Mouse (Mus musculus) adrenal gland (tissue): ENCODE measurements around the gene Rasl10a.

Experiments used
- intact Hi-C: fragments of 180-260 bp; cut with DNase I; formaldehyde crosslinking; loops from one replicate; pipeline ENCODE4 v1.15.1; 2025
- long read RNA-seq, 2 experiments: library from polyadenylated mRNA; unstranded; transcript quantifications; one replicate each; pipeline ENCODE4 v2.0.0; 2020; ENCODE audit warnings: borderline replicate concordance in 1 of 2; ENCODE audit not compliant: insufficient replicate concordance in 1 of 2

The Rasl10a gene
- long read RNA-seq, experiment 1, partial matches to known transcripts, result 1 of 1 reads
- long read RNA-seq, experiment 1, other reads (novel, unspliced or antisense), result 0 of 1 reads
- long read RNA-seq, experiment 2, partial matches to known transcripts, result 0 of 1 reads
- long read RNA-seq, experiment 2, other reads (novel, unspliced or antisense), result 0 of 1 reads

DNA sequence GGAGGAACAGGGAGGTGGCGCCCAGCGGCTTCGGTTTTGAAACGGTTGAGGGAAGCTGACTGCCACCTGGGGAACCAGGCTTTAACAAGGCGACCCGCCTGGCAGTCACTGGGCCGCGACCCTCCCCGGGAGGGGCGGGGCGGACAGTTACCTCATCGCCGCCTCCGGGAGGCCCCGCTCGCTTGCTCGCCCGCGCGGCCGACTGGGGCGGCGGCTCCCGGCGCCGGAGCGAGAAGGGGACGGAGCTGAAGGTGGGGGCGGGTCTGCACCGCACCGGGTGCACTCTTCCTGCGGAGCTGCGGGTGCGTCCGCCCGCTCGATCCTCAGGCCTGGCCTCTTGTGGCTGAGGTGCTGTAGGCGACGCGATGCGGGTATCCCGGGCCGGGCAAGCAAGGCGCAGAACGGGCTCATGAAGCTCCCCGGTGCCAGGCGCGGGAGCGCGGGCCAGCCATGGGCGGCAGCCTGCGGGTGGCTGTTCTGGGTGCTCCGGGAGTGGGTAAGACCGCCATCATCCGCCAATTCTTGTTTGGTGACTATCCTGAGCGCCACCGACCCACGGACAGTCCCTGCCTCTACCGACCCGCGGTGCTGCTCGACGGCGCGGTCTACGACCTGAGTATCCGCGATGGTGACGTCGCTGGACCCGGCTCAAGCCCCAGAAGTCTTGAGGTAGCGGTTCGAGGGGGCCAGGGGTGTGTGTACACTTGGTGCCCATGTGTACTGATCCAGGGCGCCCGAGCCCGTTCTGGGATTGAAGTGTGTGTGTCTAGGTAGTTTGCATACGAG, at the start of gene Rasl10a:
Gene Rasl10a, plus strand, starts transcription at position 273 of the 786 bp plus-strand sequence.
- intact Hi-C loops, result no loop called here

DNA sequence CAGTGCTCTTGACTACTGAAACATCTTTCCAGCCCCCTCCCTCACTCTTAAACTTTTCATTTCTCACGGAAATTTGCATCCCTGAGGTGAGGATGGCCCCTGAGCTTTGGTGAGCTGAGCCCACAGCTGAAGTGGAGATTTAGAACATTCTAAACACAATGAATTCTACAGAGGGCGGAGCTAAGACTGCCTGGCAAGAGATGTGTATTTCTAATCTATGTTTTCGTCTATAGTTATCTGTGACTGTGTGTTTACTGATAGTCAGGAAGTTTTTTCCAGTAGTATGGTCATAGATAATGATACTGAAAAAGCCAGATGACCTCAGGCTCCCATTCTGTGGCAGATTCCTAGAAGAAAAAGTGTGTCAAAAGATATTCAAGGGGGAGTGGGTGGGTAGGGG, 49.1 kb upstream of the Rasl10a start:
- intact Hi-C loops, result no loop called here

DNA sequence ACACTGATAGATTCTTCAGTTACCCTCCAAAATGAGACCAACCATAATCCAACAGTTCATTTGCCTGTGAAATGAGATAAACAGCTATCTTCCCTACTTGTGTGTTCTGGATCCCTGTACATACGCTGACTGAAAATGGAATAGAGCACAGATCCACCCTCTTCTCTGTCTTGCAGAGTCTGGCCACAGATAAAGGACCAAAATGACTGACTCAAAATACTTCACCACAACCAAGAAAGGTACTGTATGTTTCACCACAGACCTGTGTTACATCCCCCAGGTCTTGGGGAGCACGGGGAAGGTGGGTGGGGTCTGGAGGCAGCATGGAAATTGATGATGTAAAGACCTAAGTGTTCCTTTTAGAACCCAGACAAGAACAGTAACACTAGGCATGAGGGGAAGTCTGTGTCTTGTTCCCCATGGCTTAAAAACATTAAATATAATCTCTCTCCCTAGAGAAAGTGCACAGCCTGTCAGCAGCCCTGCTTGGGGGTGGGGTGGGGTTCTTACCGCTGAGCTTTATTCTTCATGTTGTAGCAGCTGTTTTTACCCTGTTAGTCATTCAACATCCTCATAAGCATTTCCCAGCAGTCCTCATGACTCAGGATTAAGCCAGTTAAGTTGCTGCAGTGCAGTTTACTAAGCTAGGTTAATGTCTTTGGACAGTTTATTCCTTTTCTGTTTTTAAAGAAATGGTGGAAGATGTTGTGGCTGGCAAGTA, 48.4 kb upstream of the Rasl10a start:
- intact Hi-C loops, result no loop called here

DNA sequence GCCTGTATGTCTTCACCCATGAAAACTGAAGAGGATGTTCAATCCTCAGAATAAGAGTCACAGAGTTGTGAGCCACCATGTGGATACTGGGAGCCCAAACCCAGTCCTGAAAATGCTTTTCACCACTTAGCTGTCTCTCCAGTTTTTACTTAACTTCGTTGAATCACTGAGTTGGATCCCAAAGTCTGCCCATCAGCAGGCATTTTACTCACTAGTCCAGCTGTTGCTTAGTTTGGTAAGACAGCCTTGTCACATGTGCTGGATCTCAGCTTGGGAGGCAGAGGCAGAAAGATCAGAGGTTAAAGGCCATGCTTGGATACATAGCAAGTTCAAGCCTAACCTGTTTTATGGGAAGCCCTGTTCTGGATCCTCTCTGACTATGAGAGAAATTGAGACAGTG, 47.7 kb upstream of the Rasl10a start:
- intact Hi-C loops, result no loop called here

DNA sequence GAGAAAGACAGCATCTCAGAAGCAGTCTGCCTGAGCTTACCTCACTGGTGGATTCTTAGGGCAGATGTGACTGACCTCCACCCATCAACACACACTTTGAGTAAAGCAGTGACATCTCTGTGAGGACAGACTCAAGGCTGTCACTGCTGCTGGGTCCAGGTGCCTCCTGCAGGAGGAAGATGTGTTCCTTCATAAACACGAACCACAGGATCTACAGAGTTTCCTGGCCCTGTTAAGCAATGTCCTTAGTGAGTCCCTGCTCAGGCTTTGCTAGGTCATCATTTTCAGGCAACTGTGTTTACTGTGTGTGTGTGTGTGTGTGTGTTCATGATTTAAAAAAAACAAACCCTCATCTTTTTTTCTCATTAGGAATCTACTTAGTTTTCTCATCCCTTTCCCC, 46.4 kb upstream of the Rasl10a start:
- intact Hi-C loops, result no loop called here

DNA sequence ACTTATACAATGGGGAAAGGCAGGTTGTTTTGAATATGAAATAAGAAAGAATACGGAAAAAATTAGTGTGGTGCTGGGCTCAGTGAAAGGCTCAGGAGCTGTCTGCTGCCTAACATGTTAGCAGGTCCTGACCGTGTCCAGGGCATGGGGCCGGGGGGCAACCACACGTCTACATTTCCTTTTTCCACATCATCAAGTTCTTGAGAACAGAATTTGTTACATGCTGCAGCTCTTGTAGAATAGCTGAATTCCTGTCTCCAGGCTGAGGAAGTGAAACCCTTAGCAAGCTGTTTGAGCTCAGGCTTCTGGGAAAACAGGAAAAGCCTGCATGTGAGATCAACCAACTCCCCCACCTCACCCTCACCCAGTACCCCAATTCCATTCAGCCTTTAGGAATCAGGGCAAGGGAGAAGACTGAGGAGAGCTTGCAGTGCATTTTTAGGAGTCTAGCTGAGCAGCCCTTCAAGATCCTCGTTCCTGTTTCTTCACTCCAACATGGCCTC, 45.7 kb upstream of the Rasl10a start:
- intact Hi-C loops, result no loop called here

DNA sequence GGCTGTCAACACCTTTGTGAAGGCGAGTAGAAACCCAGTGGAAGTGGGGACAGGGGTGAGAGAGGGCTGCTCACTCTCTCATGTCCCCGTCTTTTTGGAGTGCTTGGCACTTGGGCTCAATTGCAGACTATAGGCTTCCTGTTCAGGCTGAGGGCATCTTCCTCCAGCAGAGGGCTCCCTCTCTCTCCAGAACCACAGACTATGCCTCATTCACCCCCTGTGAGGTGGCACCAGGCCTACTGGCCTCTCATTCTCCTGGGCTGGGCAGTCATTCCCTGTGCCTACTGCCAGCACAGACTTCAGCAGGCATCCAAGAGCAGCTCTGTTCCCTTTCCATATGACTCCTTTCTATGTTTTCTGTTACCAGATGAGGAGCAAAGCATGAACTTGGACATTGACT, 42.2 kb upstream of the Rasl10a start:
- intact Hi-C loops, result loop anchor here (2.0 kb wide), 1 partner anchor 49 kb away; the partner anchor contains the start of gene Gas2l1

DNA sequence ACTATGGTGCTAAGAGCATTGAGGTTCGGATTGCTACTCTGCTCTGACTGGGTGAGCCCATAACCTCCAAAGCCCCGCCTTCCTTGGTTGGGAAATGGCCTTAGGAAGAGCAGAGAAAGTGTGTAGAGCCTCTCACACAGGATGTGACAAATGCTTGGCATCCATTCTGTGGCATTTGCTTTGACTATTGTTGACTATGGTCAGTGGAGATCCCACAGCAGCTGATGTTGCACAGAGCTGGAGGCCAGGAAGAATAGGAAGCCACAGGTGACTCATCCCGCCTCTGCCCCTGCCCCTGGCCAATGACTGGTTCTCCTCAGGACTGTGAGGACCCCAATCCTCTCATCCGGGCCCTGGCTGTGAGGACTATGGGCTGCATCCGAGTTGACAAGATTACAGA, 41.6 kb upstream of the Rasl10a start:
- intact Hi-C loops, result no loop called here

DNA sequence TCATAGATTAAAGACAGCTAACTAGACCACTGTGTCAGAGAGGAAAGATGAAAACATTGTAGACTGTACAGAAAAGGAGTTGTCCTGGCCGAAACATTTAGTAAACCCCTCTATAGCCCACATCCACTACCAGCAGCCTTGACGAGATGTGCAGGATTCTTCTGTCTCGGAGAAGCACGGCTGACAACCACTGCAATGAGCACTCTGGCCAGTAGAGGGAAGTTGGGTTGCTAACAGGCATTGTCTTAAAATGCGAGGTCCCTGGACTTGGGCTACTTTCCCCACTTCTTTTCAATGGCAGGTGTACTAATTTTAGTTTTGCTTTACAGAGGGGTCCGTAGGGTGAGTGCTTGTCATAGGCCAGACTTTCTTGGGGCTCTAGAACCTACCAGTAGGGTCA, 40.4 kb upstream of the Rasl10a start:
- intact Hi-C loops, result no loop called here

DNA sequence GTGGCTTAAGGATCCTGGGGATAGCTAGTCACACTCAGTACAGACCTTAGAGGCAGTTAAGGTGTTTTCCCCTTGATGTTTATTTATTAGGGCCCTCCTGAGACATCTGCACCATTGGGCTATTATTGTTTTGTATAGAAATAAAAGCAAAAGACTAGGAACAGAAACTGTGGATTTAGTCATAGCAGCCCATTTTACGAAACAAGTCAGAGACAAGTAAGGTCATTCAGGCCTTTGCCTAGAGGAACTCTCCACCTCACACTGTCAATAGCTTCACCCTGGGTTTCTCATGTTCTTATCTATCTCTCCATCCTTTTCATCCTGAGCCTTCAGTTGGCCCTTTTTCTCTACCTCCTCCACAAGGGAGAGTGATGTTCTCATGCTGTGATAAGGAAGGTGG, 32.8 kb upstream of the Rasl10a start:
- intact Hi-C loops, result no loop called here

DNA sequence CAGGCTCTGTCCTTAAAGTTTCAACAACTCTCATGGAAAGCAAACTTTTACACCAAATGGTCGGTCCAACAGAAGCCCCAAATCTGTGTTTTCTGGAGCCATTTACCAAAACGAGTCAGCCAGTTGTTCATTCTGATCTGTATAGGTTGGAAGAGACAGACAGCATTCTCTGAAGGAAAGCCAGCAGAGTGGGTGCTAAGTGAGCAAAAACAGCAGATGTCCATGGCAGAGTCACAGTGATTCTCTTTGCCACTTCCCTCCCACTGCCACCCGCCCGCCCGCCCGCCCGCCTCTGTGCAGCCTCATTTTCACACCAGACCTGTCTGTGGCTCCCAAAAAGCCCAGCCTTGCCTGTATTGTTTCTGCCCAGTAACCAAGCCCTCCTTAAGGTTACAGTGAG, 29.7 kb upstream of the Rasl10a start:
- intact Hi-C loops, result no loop called here

DNA sequence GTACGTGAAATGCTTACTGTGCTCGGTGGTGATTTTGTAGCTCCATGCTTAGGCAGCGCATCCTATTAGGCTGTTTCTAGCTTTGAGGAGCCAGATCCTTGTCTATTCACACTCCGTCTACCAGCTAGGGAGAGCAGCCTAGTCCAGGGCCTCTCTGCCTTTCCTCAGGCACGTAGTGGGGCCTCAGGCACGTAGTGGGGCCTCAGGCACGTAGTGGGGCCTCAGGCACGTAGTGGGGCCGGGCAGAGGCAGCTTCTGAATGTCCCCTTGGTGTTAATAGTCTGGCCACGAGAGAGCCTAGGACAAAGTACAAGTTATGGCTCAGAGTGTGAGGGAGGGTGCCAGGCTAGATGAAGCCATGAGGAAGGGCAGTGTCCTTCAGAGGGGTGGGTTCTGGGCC, 25.2 kb upstream of the Rasl10a start:
- intact Hi-C loops, result no loop called here

DNA sequence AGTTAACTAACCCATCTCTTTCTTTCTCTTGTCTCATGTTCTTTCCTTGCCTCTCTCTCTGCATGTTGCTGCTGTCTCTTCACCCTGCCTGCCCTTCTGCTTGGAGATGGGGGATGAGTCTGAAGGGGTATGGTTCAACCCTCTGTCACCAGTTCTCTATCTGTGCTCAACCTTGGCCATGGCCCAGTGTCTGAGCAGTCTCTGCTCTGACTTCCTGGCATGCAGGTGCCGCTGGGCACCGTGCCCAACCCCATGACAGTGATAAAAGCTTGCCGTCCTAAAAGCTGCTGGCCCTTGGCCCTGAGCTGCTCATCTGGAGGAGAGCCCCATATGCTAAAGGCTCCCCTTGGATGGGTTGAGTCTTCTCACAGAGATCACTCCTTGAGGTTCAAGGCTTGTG, 24.8 kb upstream of the Rasl10a start:
- intact Hi-C loops, result no loop called here

DNA sequence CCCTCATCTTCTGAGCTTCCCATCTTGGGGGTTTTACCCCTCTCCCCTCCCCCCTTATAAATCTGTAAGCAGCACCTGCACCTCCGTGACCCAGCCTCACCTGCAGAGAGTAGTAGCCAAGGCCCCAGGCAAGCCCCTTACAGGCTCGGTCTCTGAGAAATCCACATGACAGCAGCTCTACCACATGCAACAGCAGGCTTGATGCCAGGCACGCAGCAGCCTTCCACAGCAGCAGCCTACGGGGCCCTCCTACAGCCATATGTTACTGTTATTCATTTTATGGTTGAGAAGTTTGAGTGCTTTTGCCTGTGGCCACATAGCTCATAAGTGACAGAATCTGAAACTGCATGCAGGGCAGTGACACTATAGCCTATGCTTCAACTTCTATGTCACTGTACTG, 22.5 kb upstream of the Rasl10a start:
- intact Hi-C loops, result no loop called here

DNA sequence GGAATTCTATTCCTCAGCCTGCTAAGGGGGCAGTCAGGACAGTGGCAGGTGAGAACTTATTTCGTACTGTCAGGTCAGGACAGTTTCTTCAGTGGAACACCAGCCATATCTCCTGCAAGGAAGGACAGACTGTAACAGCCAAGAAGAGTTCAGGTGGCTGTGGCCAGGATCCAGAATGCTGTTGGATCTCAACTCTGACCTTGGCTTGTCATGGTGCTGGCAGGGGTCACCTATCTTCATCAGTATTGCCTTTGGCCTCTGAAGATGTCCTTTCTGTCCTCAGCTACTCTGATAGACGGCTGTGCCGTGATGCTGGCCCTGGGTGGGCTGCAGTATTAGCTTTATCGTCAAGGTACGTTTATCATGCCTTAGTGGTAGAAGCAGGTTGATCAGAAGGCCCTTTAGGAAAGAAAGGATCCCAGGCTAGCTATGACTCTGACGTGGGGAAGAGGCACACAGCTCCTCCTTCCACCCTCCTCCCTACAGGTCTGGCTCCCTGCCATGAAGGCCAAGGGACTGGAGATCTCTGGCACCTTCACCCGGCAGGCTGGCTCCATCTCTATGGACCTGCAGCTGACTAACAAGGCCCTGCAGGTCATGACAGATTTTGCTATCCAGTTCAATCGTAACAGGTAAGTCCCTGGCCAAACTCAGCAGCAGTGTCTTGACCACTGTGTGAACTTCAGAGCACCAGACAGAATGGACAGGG, 20.6 kb upstream of the Rasl10a start:
- intact Hi-C loops, result no loop called here

DNA sequence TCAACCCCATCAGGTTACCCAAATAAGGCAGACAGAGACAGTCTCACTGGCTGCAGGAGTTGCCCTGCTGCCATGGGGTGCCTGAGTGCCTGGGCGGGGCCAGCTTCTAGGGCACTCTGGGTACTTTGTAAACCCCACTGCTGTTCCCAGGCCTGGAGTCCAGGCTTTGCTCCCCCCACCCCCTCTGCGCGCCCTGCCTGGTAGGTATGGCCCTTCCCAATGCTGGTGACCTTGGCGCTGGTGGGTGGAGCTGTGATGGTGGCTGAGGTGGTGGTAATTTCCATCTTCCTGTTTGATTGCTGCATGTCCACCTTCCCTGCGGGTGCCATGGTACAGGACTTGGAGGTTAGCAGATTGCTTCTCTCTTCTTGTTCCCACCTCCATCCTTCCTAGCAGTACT, 17.3 kb upstream of the Rasl10a start:
- intact Hi-C loops, result no loop called here

DNA sequence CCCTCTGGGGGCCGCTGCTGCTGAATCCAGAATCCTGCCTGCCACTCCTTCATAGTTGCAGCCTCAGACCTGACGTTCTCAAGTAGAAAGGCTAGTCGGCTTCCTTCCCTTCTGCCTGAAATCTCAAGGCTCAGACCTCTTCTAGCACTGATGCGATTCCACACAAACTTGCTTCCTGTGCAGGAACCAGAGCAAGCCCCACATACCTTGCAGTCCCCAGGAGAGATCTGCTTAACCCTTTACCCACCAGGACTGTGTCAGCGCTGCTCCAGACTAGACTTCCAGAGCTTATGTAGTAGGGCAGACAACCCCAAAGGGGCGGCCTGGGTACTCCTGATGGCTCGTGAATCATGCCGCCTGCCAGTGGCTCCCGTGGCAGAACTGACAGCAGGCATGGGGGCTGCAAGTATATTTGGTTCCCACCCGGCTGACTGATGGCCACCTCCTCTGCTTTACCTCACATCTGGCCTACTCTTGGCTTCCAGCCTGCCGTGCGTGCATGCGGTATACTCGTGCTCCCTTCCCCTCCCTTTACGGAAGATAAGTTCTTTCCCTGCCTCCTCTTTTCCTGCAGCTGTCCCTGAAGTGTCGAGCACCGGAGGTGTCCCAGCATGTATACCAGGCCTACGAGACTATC, 16.7 kb upstream of the Rasl10a start:
- intact Hi-C loops, result no loop called here

DNA sequence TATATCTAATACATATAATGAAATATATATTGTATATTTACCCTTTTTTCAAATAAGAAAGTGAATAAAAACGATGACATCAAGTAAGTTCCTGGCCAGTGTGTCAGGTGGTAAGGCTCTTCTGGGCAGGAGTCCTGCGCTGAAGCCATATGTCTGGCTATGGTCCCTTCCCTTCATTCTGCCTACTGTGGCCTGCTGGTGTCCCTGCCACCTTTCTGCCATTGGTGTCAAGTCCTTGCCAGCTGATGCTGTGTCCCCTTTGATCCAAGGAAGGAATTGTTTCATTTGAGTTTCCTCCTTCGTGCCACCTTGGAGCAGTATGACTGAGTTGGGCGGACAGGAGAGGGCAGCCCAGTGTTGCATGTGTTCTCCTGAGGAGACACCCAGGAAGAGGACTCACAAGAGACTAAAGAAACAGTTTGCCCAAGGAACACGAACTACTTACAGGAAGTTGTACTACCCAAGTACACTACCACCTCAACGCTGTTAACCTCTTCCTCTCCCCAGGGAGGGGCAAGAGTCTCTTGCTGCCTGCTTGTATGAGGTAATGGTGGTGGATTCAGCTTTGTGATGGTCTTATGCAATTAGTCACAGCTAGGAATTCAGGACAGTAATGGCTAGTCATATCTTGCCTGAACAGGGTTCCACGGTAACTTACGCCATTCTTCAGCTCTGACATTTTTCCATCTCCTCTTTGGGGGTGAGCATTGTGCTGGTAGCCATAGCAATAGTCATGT, 15.1 kb upstream of the Rasl10a start:
- intact Hi-C loops, result no loop called here

DNA sequence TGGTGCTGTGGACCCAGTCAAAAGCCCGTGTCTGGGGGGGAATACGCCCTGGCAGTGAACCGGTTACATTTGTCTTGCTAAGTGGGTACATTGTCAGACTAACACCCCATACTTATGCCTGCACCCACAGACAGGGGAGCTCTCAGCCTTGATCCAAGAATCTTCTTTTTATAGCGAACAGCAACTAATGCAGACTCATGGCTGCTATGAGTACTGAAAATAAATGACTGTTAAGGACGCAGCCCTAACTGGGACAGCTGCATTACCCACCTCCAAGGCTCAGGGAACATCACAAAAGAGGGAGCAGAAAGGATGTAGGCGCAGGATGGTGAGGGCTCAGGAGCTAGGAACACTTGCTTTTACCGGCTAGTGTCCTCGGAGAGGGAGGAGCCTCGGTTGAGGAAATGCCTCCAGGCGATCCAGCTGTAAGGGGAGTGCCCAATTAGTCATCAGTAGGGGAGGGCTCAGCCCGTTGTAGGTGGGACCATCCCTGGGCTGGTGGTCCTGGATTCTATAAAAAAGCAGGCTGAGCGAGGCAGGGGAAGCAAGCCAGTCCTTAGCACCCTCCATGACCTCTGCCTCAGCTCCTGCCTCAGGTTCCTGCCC, 11.5 kb upstream of the Rasl10a start:
- intact Hi-C loops, result no loop called here

DNA sequence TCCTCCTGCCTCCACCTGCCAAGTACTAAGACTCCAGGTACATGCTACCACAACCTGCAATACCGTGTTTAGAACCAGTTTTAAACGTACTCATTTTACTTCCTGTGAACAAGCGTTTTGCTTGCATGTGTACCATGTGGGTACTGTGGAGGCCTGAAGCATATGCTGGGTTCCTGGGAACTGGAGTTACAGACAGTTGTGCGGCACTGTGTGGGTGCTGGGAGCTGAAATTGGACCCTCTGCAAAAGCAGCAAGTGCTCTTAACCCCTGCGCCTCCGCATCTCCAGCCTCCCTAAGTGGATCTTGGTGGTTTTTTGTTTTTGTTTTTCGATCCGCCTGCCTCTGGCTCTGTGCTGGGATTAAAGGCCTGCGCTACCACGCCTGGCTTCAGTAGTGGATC, 6.3 kb upstream of the Rasl10a start:
- intact Hi-C loops, result no loop called here
